Mouse (Mus musculus): ENCODE measurements around the gene Calu. TPM values are rescaled to one million over a fixed set of nuclear protein-coding genes. Genes with fewer than 3 reads are reported as not detected.

Gene Calu
- 158 and 182 TPM in 2 replicates for polyA plus RNA-seq (2015; fragmentation: Nextera tagmentation; extraction: Ambion mirVana)

- Histone ChIP-seq H3K27ac (replicated peaks) (peak within 1 kb of the TSS; percentile 93), H3K4me3 (replicated peaks) (peak within 1 kb of the TSS; percentile 74), H3K9ac (replicated peaks) (peak within 1 kb of the TSS; percentile 87), H3K4me1 (peaks cover 22% of the 10 kb centered on the region), H3K9me3 (replicated peaks) (no peaks in the 10 kb centered on the region), H3K27me3 (replicated peaks) (no peaks in the 10 kb centered on the region), H3K4me2 (peak within 1 kb of the TSS; percentile 79), H3K36me3 (no peaks in the 10 kb centered on the region)
- peak; percentile 99 for ATAC-seq (ENCODE audit: low FRiP score)
- WGBS = under 1% methylated on average over 55 of the region's 55 CpGs
Observed at GRCm38 (mm10) chr6:29347665-29348370, at the start of gene Calu. Gene Calu (plus strand): TSS chr6:29348069.

- WGBS = 74% methylated on average over 2 of the region's 2 CpGs
Observed at GRCm38 (mm10) chr6:29299112-29299511, 48.8 kb upstream of the Calu start.

GRCm38 (mm10) chr6:29303251-29303650 lies 44.6 kb upstream of the Calu start:
- Histone ChIP-seq H3K9me3 (replicated peaks) (no peaks in the 10 kb centered on the region), H3K36me3 (no peaks in the 10 kb centered on the region), H3K9ac (replicated peaks) (no peak overlapping the region), H3K27ac (replicated peaks) (no peak overlapping the region), H3K4me2 (no peak overlapping the region), H3K4me1 (no peaks in the 10 kb centered on the region), H3K4me3 (replicated peaks) (no peak overlapping the region), H3K27me3 (replicated peaks) (no peaks in the 10 kb centered on the region)
- no peak for ATAC-seq (ENCODE audit: low FRiP score)

More at GRCm38 (mm10) chr6:29299112-29299511, 48.8 kb upstream of the Calu start:
- no peak overlapping the region for H3K9ac ChIP-seq (replicated peaks)
- no peaks in the 10 kb centered on the region for H3K4me1 ChIP-seq
- no peak for ATAC-seq (ENCODE audit: low FRiP score)
- H3K9me3 ChIP-seq (replicated peaks) = no peaks in the 10 kb centered on the region
- no peaks in the 10 kb centered on the region for H3K27me3 ChIP-seq (replicated peaks)
- no peak overlapping the region for H3K4me3 ChIP-seq (replicated peaks)
- no peak overlapping the region for H3K4me2 ChIP-seq
- no peak overlapping the region for H3K27ac ChIP-seq (replicated peaks)
- no peaks in the 10 kb centered on the region for H3K36me3 ChIP-seq

GRCm38 (mm10) chr6:29303726-29304125 lies 44.1 kb upstream of the Calu start:
- Histone ChIP-seq H3K4me3 (replicated peaks) (no peak overlapping the region), H3K36me3 (no peaks in the 10 kb centered on the region), H3K4me1 (no peaks in the 10 kb centered on the region), H3K4me2 (no peak overlapping the region), H3K9ac (replicated peaks) (no peak overlapping the region), H3K27me3 (replicated peaks) (no peaks in the 10 kb centered on the region), H3K9me3 (replicated peaks) (no peaks in the 10 kb centered on the region), H3K27ac (replicated peaks) (no peak overlapping the region)
- 58% methylated on average over 5 of the region's 5 CpGs for WGBS
- ATAC-seq (ENCODE audit: low FRiP score) = no peak

- no peak for ATAC-seq (ENCODE audit: low FRiP score)
- 89% methylated on average over 4 of the region's 4 CpGs for WGBS
- H3K4me3 ChIP-seq (replicated peaks) = no peak overlapping the region
- no peaks in the 10 kb centered on the region for H3K4me1 ChIP-seq
- no peak overlapping the region for H3K27ac ChIP-seq (replicated peaks)
- no peak overlapping the region for H3K4me2 ChIP-seq
- no peaks in the 10 kb centered on the region for H3K36me3 ChIP-seq
- no peak overlapping the region for H3K9ac ChIP-seq (replicated peaks)
- H3K9me3 ChIP-seq (replicated peaks) = no peaks in the 10 kb centered on the region
- H3K27me3 ChIP-seq (replicated peaks) = no peaks in the 10 kb centered on the region
Observed at GRCm38 (mm10) chr6:29305462-29305861, 42.4 kb upstream of the Calu start.

GRCm38 (mm10) chr6:29308846-29309605 lies 38.8 kb upstream of the Calu start:
- Histone ChIP-seq H3K4me2 (no peak overlapping the region), H3K27ac (replicated peaks) (no peak overlapping the region), H3K27me3 (replicated peaks) (no peaks in the 10 kb centered on the region), H3K9ac (replicated peaks) (no peak overlapping the region), H3K4me3 (replicated peaks) (no peak overlapping the region), H3K36me3 (no peaks in the 10 kb centered on the region), H3K9me3 (replicated peaks) (no peaks in the 10 kb centered on the region), H3K4me1 (no peaks in the 10 kb centered on the region)
- WGBS = 88% methylated on average over 16 of the region's 16 CpGs
- no peak for ATAC-seq (ENCODE audit: low FRiP score)

- no peaks in the 10 kb centered on the region for H3K9me3 ChIP-seq (replicated peaks)
- H3K36me3 ChIP-seq = no peaks in the 10 kb centered on the region
- 77% methylated on average over 14 of the region's 14 CpGs for WGBS
- no peak for ATAC-seq (ENCODE audit: low FRiP score)
- no peaks in the 10 kb centered on the region for H3K27me3 ChIP-seq (replicated peaks)
- H3K4me1 ChIP-seq = no peaks in the 10 kb centered on the region
- H3K4me2 ChIP-seq = no peak overlapping the region
- no peak overlapping the region for H3K27ac ChIP-seq (replicated peaks)
- no peak overlapping the region for H3K4me3 ChIP-seq (replicated peaks)
- H3K9ac ChIP-seq (replicated peaks) = no peak overlapping the region
Observed at GRCm38 (mm10) chr6:29313690-29314202, 34.1 kb upstream of the Calu start.

GRCm38 (mm10) chr6:29317286-29317685 lies 30.6 kb upstream of the Calu start:
- Histone ChIP-seq H3K36me3 (no peaks in the 10 kb centered on the region), H3K9ac (replicated peaks) (no peak overlapping the region), H3K9me3 (replicated peaks) (no peaks in the 10 kb centered on the region), H3K4me3 (replicated peaks) (no peak overlapping the region), H3K27me3 (replicated peaks) (no peaks in the 10 kb centered on the region), H3K27ac (replicated peaks) (no peak overlapping the region), H3K4me2 (no peak overlapping the region), H3K4me1 (no peaks in the 10 kb centered on the region)
- 80% methylated on average over 2 of the region's 2 CpGs for WGBS
- ATAC-seq (ENCODE audit: low FRiP score) = no peak

- 70% methylated on average over 3 of the region's 3 CpGs for WGBS
- Histone ChIP-seq H3K9ac (replicated peaks) (no peak overlapping the region), H3K4me1 (no peaks in the 10 kb centered on the region), H3K27me3 (replicated peaks) (no peaks in the 10 kb centered on the region), H3K4me3 (replicated peaks) (no peak overlapping the region), H3K9me3 (replicated peaks) (no peaks in the 10 kb centered on the region), H3K36me3 (no peaks in the 10 kb centered on the region), H3K27ac (replicated peaks) (no peak overlapping the region), H3K4me2 (no peak overlapping the region)
- no peak for ATAC-seq (ENCODE audit: low FRiP score)
Observed at GRCm38 (mm10) chr6:29317941-29318340, 29.9 kb upstream of the Calu start.

GRCm38 (mm10) chr6:29318879-29319278 lies 29.0 kb upstream of the Calu start, which contains the start of gene Fam71f1:
Gene Fam71f1 (plus strand): TSS chr6:29319140.
- 81% methylated on average over 5 of the region's 5 CpGs for WGBS

GRCm38 (mm10) chr6:29321586-29321985 lies 26.3 kb upstream of the Calu start:
- no peaks in the 10 kb centered on the region for H3K4me1 ChIP-seq
- no peak for ATAC-seq (ENCODE audit: low FRiP score)
- 87% methylated on average over 6 of the region's 6 CpGs for WGBS
- H3K9me3 ChIP-seq (replicated peaks) = no peaks in the 10 kb centered on the region
- no peak overlapping the region for H3K4me2 ChIP-seq
- H3K4me3 ChIP-seq (replicated peaks) = no peak overlapping the region
- no peaks in the 10 kb centered on the region for H3K36me3 ChIP-seq
- H3K27ac ChIP-seq (replicated peaks) = no peak overlapping the region
- H3K27me3 ChIP-seq (replicated peaks) = no peaks in the 10 kb centered on the region
- H3K9ac ChIP-seq (replicated peaks) = no peak overlapping the region

More at GRCm38 (mm10) chr6:29318879-29319278, 29.0 kb upstream of the Calu start, which contains the start of gene Fam71f1:
- H3K4me3 ChIP-seq (replicated peaks) = no peak within 1 kb of the TSS
- H3K9me3 ChIP-seq (replicated peaks) = no peaks in the 10 kb centered on the region
- H3K27ac ChIP-seq (replicated peaks) = no peak within 1 kb of the TSS
- no peak within 1 kb of the TSS for H3K4me2 ChIP-seq
- H3K27me3 ChIP-seq (replicated peaks) = no peaks in the 10 kb centered on the region
- no peaks in the 10 kb centered on the region for H3K4me1 ChIP-seq
- H3K36me3 ChIP-seq = no peaks in the 10 kb centered on the region
- no peak for ATAC-seq (ENCODE audit: low FRiP score)
- no peak within 1 kb of the TSS for H3K9ac ChIP-seq (replicated peaks)

- H3K36me3 ChIP-seq = no peaks in the 10 kb centered on the region
- no peak overlapping the region for H3K4me3 ChIP-seq (replicated peaks)
- H3K4me1 ChIP-seq = no peaks in the 10 kb centered on the region
- ATAC-seq (ENCODE audit: low FRiP score) = no peak
- H3K9ac ChIP-seq (replicated peaks) = no peak overlapping the region
- no peaks in the 10 kb centered on the region for H3K27me3 ChIP-seq (replicated peaks)
- H3K9me3 ChIP-seq (replicated peaks) = no peaks in the 10 kb centered on the region
- WGBS = 93% methylated on average over 7 of the region's 7 CpGs
- H3K27ac ChIP-seq (replicated peaks) = no peak overlapping the region
- H3K4me2 ChIP-seq = no peak overlapping the region
Observed at GRCm38 (mm10) chr6:29322147-29322546, 25.7 kb upstream of the Calu start.
